Mouse (Mus musculus) lung, adult 2 months (tissue): ENCODE data around the gene Armh3. TPM values are rescaled to one million over a fixed set of nuclear protein-coding genes. Genes with fewer than 3 reads are reported as not detected.
A peak's percentile ranks its signal among the peaks of the same experiment; 100 is the strongest.

Source experiments
- DNase-seq: peaks from one replicate; pipeline ENCODE4 v3.0.0; 2022
- H3K4me1 ChIP-seq: fragments of 200-500 bp; 2 replicates; pipeline ENCODE4 v1.6.1; 2011; ENCODE audit warnings: low read length; ENCODE audit not compliant: control insufficient read depth, insufficient read depth
- H3K4me3 ChIP-seq: fragments of 200-500 bp; replicated peaks from 2 replicates; pipeline ENCODE3; 2011; ENCODE audit warnings: low read depth, mild to moderate bottlenecking, control low read depth, low read length; ENCODE audit errors: extremely low read depth
- CTCF ChIP-seq: fragments of 200-500 bp; IDR thresholded peaks from 2 replicates; pipeline ENCODE4 v1.5.1; 2011; ENCODE audit warnings: mild to moderate bottlenecking, low read length, control low read depth; ENCODE audit not compliant: insufficient read depth
- POLR2A ChIP-seq: fragments of 200-500 bp; IDR thresholded peaks from 2 replicates; pipeline ENCODE4 v1.6.1; 2011; ENCODE audit warnings: low read depth, mild to moderate bottlenecking, control low read depth, low read length, borderline replicate concordance; ENCODE audit errors: extremely low read depth
- WGBS: fragments of 180-500 bp; shearing (Covaris S2); methylation state at CpG from one replicate; pipeline ENCODE4 v1.1.7; 2018; 5-methylcytosine and 5-hydroxymethylcytosine counted together
- polyA plus RNA-seq: library from polyadenylated mRNA; depleted of rRNA; stranded (reverse); fragments of >200 nt; gene quantifications from 2 replicates; pipeline ENCODE4 v1.2.3, GENCODE M21; 2012

Armh3 gene
- polyA plus RNA-seq, 1 experiment: 9.5 TPM

GRCm38 (mm10) chr19:45882056-45882455 lies 116.2 kb downstream of the Armh3 start:
- 42% methylated on average over 3 of the region's 3 CpGs for WGBS
- Histone ChIP-seq H3K4me1 (no peaks in the 10 kb centered on the region; the same call in 1 of the 2 replicates), H3K4me3 (no peak overlapping the region)
- DNase-seq: no peak
- TF ChIP-seq CTCF: no peak
- TF ChIP-seq POLR2A: no peak

DNA sequence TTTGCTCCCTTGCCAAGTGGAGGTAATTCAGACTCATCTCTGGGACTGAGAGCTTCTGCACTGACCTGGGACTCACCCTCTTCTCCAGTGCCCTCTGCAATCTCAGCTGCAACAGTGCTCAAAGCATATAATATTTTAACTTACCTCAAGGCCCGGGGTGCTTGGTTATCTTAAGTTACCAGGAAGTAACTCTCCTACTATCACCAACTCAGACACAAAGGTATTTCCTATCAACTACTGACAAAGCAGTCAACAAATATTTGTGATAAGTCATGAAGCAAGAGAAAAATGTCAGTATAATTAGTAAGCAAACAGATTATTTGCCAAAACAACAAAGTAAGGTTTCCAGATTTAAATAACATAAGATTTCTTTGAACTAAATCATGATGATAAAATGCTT lies 125.0 kb downstream of the Armh3 start:
- 42% methylated on average over 1 of the region's 1 CpGs for WGBS
- DNase-seq: no peak
- Histone ChIP-seq H3K4me1 (no peaks in the 10 kb centered on the region), H3K4me3 (no peak overlapping the region)
- TF ChIP-seq POLR2A (no peak), CTCF (no peak)

GRCm38 (mm10) chr19:45855284-45855920 lies 142.9 kb downstream of the Armh3 start:
- TF ChIP-seq POLR2A (no peak), CTCF (no peak)
- Histone ChIP-seq H3K4me3 (no peak overlapping the region), H3K4me1 (no peaks in the 10 kb centered on the region)
- 69% methylated on average over 8 of the region's 8 CpGs for WGBS
- no peak for DNase-seq

- no peak for TF ChIP-seq CTCF
- TF ChIP-seq POLR2A: no peak
- H3K4me3 ChIP-seq: no peak overlapping the region
- H3K4me1 ChIP-seq: no peaks in the 10 kb centered on the region
- DNase-seq: no peak
- 78% methylated on average over 7 of the region's 7 CpGs for WGBS
Measured at GRCm38 (mm10) chr19:45854521-45854920, 143.8 kb downstream of the Armh3 start.

- H3K4me1 ChIP-seq: no peaks in the 10 kb centered on the region
- no peak overlapping the region for H3K4me3 ChIP-seq
- 84% methylated on average over 4 of the region's 4 CpGs for WGBS
- no peak for TF ChIP-seq POLR2A
- no peak for TF ChIP-seq CTCF
- no peak for DNase-seq
Measured at GRCm38 (mm10) chr19:45847733-45848093, 150.6 kb downstream of the Armh3 start.

DNA sequence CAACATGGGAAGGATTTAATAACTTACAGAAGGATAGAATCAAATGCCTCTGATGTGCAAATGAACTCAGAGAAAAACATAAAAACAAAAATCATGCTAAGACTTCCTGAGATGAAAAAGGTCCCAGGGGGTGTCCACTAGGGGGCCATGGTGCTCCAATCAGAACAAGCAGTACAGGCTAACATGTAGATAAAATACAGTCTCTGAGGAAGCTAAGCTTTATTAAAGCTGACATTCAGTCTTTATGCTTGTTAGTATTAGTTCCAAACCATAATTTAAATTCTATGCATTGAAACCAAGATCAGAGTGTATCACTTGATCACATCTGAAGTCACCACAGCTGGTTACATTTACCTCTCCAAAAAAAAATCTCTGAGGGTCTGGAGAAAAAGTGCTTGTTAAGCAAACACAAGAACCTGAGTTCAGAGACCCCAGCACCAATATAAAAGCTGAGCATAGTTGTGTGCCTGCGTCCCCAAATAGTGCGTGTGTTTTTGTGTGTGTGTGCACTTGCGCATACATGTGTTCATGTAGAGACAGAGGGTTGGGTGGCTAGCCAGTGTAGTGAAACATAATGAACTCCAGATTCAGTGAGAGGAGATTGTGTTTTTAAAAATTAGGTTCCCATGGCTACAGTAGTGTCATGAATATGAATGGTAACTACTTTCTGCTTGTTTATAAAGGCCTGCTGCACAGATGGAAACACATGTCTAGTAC lies 151.1 kb downstream of the Armh3 start:
- TF ChIP-seq POLR2A: no peak
- TF ChIP-seq CTCF: 0 out of 2 replicates have a peak, but pooled peaks have one; percentile 16
- no peak for DNase-seq
- 83% methylated on average over 3 of the region's 3 CpGs for whole genome bisulfite sequencing
- no peaks in the 10 kb centered on the region for H3K4me1 ChIP-seq
- no peak overlapping the region for H3K4me3 ChIP-seq

DNA sequence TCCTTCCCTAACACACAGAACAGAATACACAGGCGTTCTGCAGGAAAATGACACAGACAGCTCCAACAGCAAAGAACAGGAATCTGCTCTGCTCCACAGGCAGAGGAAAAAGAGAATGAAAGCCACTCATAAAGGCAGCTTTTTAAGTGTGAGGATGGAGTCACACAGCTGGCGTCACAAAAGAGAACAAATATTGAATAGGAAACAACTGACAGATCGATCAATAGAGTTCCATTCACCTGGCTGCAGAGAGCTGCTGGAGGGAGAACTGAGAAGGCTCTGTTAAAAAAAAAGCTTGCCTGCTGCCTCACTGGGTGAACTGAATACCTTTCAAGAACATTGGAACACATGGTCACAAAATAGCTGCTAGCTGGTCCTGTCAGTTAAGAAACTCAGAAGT lies 154.1 kb downstream of the Armh3 start:
- no peak for DNase-seq
- no peak for TF ChIP-seq POLR2A
- no peak for TF ChIP-seq CTCF
- H3K4me1 ChIP-seq: no peaks in the 10 kb centered on the region
- WGBS: 74% methylated on average over 3 of the region's 3 CpGs
- no peak overlapping the region for H3K4me3 ChIP-seq

GRCm38 (mm10) chr19:45843424-45843823 lies 154.9 kb downstream of the Armh3 start:
- no peak for DNase-seq
- no peak overlapping the region for H3K4me3 ChIP-seq
- H3K4me1 ChIP-seq: no peaks in the 10 kb centered on the region
- no peak for TF ChIP-seq CTCF
- TF ChIP-seq POLR2A: no peak
- 49% methylated on average over 10 of the region's 10 CpGs for WGBS

DNA sequence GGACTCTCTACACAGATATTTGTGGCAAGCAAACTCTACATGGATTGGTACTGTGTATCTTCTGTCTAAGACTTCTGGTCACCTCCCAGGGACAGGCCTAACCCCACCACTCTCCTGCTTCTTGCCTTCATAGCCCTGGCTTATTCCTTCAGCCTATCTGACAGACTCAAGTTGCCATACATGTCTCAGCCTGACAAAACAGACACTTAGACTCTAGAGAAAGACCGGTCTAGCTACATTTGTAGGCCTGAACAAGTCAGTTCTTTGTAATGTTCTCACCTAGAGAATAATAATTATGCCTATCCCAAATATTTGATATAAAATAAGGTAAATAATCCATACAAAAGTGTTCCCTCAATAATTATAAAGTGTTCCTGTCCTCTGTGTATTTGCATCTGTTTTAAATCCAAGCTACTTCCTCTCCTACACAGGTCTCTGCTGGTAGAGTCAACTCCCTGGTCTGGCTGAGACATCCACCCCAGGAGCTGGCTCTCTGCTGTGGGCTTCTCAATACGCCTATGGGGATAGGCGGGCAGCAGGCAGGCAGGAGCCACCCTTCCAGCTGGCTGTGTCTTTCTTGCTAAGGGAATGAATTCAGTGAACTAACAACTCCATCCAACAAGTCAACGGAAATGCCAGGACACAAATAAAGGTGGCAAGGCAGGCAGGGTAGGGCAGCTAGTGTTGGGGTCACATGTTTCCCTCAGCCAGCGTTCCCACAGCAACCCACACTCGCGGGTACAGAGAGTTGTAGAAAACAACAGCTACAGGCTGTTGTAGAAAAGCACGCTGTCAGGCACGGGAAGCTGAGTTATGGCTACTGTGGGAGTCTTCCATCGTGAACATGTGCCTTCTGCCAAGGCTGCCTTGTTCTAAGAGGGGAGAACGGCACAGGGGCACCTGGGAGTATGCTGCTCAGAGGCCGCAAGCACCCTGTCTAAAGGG lies 161.0 kb downstream of the Armh3 start:
- no peak for TF ChIP-seq POLR2A
- no peak for TF ChIP-seq CTCF
- H3K4me3 ChIP-seq: no peak overlapping the region
- H3K4me1 ChIP-seq: no peaks in the 10 kb centered on the region
- 71% methylated on average over 12 of the region's 12 CpGs for WGBS
- DNase-seq: no peak

DNA sequence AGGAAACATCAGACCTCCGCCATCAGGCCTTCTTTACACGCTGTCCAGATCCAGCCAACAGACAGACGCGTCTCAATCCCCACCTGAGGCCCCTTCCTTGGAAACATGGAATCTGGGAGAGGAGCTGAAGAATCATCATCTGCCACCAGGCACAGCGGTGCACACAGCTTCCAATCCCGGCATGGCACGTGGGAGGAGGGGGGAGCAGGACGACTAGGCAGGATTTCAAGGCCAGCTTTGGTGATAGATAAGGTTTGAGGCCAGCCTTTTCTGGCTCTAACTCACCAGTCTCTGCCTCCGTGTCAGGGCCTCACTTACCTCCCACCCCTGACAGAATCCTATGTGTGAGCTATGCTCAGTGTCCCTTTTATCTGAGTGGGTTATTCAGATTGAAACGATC lies 162.8 kb downstream of the Armh3 start:
- WGBS: 78% methylated on average over 10 of the region's 10 CpGs
- DNase-seq: no peak
- Histone ChIP-seq H3K4me1 (no peaks in the 10 kb centered on the region; the same call in 1 of the 2 replicates), H3K4me3 (no peak overlapping the region)
- TF ChIP-seq POLR2A (no peak), CTCF (no peak)
